Mouse (Mus musculus) frontal cortex, adult (tissue): ENCODE results near the gene Pde4d.

Experiments
- ATAC-seq: cut with Nextera tagmentation; 2 replicates; pipeline ENCODE4 v1.9.2; 2017; ENCODE audit warnings: mild to moderate bottlenecking, moderate library complexity, mixed read lengths; ENCODE audit not compliant: low TSS enrichment

Gene Pde4d

GRCm38 (mm10) chr13:109756854-109757253 is 1307.1 kb downstream of the Pde4d start:
- no peak for ATAC-seq

GRCm38 (mm10) chr13:109759201-109759600 is 1309.5 kb downstream of the Pde4d start:
- ATAC-seq, result peak; percentile 70; the same call in 1 of the 2 replicates

- no peak for ATAC-seq
These were observed 1311.3 kb downstream of the Pde4d start for GRCm38 (mm10) chr13:109761081-109761480.

- ATAC-seq, result no peak
These were observed 1325.0 kb downstream of the Pde4d start for GRCm38 (mm10) chr13:109774791-109775190.

- no peak; the same call in 1 of the 2 replicates for ATAC-seq
These were observed 1325.4 kb downstream of the Pde4d start for GRCm38 (mm10) chr13:109775197-109775596.

GRCm38 (mm10) chr13:109776116-109776515 is 1326.4 kb downstream of the Pde4d start:
- peak; percentile 96 for ATAC-seq

- ATAC-seq, result no peak
These were observed 1327.2 kb downstream of the Pde4d start for GRCm38 (mm10) chr13:109776995-109777394.

GRCm38 (mm10) chr13:109777441-109777840 is 1327.7 kb downstream of the Pde4d start:
- no peak for ATAC-seq

GRCm38 (mm10) chr13:109778297-109778835 is 1328.6 kb downstream of the Pde4d start:
- ATAC-seq, result no peak

- no peak for ATAC-seq
These were observed 1331.7 kb downstream of the Pde4d start for GRCm38 (mm10) chr13:109781466-109781865.

- no peak for ATAC-seq
These were observed 1338.9 kb downstream of the Pde4d start for GRCm38 (mm10) chr13:109788604-109789003.

GRCm38 (mm10) chr13:109789151-109789550 is 1339.4 kb downstream of the Pde4d start:
- no peak for ATAC-seq

GRCm38 (mm10) chr13:109790045-109790715 is 1340.4 kb downstream of the Pde4d start:
- no peak for ATAC-seq

GRCm38 (mm10) chr13:109793918-109794317 is 1344.2 kb downstream of the Pde4d start:
- no peak for ATAC-seq

- no peak for ATAC-seq
These were observed 1348.9 kb downstream of the Pde4d start for GRCm38 (mm10) chr13:109798651-109799050.

- no peak for ATAC-seq
These were observed 1352.5 kb downstream of the Pde4d start for GRCm38 (mm10) chr13:109802201-109802600.

GRCm38 (mm10) chr13:109806193-109806966 is 1356.6 kb downstream of the Pde4d start:
- ATAC-seq, result no peak

GRCm38 (mm10) chr13:109807036-109807435 is 1357.3 kb downstream of the Pde4d start:
- ATAC-seq, result no peak

GRCm38 (mm10) chr13:109807446-109807845 is 1357.7 kb downstream of the Pde4d start:
- ATAC-seq, result no peak

GRCm38 (mm10) chr13:109808039-109808438 is 1358.3 kb downstream of the Pde4d start:
- 0 out of 2 replicates have a peak, but pooled peaks have one; percentile 23 for ATAC-seq

- no peak for ATAC-seq
These were observed 1359.2 kb downstream of the Pde4d start for GRCm38 (mm10) chr13:109808946-109809345.

- no peak for ATAC-seq
These were observed 1359.9 kb downstream of the Pde4d start for GRCm38 (mm10) chr13:109809646-109810045.

- no peak for ATAC-seq
These were observed 1364.2 kb downstream of the Pde4d start for GRCm38 (mm10) chr13:109813924-109814323.
